Mouse (Mus musculus): ENCODE data around the gene H2-Ab1. TPM values are rescaled to one million over a fixed set of nuclear protein-coding genes. Genes with fewer than 3 reads are reported as not detected.

H2-Ab1 gene
- polyA plus RNA-seq, 1 experiment from 2014 or later = 1.7 TPM

DNA sequence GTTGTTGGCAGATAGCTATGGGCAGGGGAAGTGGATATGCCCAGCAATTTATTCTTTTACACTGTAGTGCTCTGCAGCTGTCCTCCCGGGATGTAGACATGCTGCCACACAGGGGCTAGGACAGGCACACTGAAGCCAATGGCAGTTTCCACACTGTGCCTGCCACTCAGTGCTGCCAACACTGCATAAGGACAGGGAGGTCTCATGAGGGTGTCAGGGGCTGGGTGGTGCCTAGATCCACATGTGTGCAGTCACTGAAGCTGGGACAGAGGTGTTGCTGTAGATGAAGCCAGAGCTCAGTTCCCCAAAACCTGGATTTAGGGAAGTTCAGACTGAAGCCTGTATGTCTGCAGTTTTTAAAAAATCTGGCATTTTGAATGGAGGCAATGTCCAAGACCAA, 54.7 kb downstream of the H2-Ab1 start:
- 80% methylated on average over 1 of the region's 1 CpGs for WGBS
- Histone ChIP-seq H3K27ac (no peak overlapping the region), H3K4me3 (no peak overlapping the region), H3K36me3 (no peaks in the 10 kb centered on the region), H3K27me3 (no peaks in the 10 kb centered on the region; the same call in 1 of the 2 replicates), H3K4me1 (peaks cover 3% of the 10 kb centered on the region; the same call in 1 of the 2 replicates), H3K9me3 (replicated peaks) (no peaks in the 10 kb centered on the region), H3K4me2 (replicated peaks) (no peak overlapping the region), H3K9ac (no peak overlapping the region)
- no peak for ATAC-seq (ENCODE audit: low FRiP score)

DNA sequence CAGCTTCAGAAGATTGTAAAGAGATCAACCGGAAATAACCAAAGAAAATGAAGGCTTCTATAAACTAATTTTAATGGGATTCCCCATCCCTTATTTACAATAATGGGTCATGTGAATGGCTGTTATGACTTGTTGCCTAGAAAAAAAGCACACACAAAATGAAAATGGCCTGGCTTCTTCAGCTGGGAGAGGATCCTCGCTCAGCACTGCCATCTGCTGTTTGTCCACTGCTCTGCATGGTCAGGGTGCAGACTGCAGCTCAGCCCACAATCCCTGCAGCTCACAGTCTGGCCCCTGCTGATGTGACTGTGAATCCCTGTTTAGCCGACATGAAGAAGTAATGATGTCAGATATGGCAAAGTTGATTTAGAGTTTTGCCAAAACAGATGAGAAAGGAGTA, 55.9 kb downstream of the H2-Ab1 start:
- Histone ChIP-seq H3K27me3 (no peaks in the 10 kb centered on the region), H3K4me1 (peaks cover 3% of the 10 kb centered on the region; the same call in 1 of the 2 replicates), H3K4me2 (replicated peaks) (no peak overlapping the region), H3K4me3 (no peak overlapping the region), H3K36me3 (no peaks in the 10 kb centered on the region), H3K9ac (no peak overlapping the region), H3K27ac (no peak overlapping the region), H3K9me3 (replicated peaks) (no peaks in the 10 kb centered on the region)
- 45% methylated on average over 3 of the region's 3 CpGs for WGBS
- ATAC-seq (ENCODE audit: low FRiP score) = no peak

DNA sequence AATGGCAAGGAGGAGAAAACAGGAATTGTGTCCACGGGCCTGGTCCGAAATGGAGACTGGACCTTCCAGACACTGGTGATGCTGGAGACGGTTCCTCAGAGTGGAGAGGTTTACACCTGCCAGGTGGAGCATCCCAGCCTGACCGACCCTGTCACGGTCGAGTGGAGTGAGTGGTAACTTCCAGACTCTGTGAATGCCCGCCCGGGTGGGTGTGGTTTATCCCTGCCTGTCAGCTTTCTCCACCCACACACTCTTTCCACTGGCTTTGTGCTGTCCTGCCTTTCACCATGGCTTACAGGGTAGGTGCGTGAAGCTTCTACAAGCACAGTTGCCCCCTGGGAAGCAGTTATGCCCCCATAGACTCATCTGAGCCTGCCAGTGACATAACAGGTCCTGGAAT, 56.8 kb downstream of the H2-Ab1 start:
- no peak for ATAC-seq (ENCODE audit: low FRiP score)

DNA sequence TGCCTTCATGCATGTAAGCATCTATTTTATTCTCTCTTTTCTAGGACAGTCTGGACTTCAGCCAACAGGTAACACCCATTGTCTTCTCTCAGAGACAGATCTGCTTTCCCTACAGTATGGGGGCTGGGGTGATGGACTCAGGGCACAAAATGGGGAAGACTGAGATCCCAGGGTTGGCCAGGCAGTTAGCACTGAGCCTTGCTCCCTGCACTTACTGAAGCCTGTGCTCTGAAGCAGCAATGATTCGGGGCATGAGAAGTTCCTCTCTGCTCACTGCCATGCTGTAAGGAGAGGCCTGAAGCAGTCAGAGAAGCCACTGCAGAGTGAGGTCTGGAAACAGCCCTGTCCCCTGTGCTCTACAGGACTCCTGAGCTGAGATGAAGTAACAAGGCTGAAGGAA, 58.0 kb downstream of the H2-Ab1 start:
- Histone ChIP-seq H3K9ac (no peak overlapping the region), H3K27ac (no peak overlapping the region), H3K9me3 (replicated peaks) (no peaks in the 10 kb centered on the region), H3K27me3 (no peaks in the 10 kb centered on the region), H3K4me2 (replicated peaks) (no peak overlapping the region), H3K4me1 (no peaks in the 10 kb centered on the region), H3K4me3 (no peak overlapping the region), H3K36me3 (no peaks in the 10 kb centered on the region)
- WGBS = 79% methylated on average over 1 of the region's 1 CpGs
- ATAC-seq (ENCODE audit: low FRiP score) = no peak

More for the DNA sequence above, 56.8 kb downstream of the H2-Ab1 start:
- H3K9me3 ChIP-seq (replicated peaks) = no peaks in the 10 kb centered on the region
- peaks cover under 1% of the 10 kb centered on the region; the same call in 1 of the 2 replicates for H3K4me1 ChIP-seq
- no peaks in the 10 kb centered on the region for H3K27me3 ChIP-seq
- no peaks in the 10 kb centered on the region for H3K36me3 ChIP-seq
- no peak overlapping the region for H3K27ac ChIP-seq
- H3K4me3 ChIP-seq = no peak overlapping the region
- H3K4me2 ChIP-seq (replicated peaks) = no peak overlapping the region
- 64% methylated on average over 9 of the region's 9 CpGs for WGBS
- no peak overlapping the region for H3K9ac ChIP-seq

DNA sequence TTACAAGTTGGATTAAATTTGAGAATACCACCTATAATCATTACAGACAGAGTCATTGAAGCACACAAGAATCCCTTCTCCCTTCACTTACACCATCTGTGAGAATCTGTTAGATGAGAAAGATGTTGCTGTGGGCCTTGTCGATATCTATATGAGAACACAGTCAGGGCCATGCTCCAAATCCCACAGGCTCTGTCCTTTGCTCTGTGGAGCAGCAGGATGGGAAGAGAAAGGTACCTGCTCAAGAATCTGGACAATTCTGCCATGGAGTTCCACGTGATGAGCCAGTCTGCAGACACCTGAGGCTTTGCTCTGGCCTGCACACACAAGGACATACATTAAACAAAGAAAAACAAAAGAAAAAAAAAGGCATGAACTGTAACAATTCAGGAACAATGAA, 59.2 kb downstream of the H2-Ab1 start:
- 77% methylated on average over 2 of the region's 2 CpGs for WGBS
- Histone ChIP-seq H3K27ac (no peak overlapping the region), H3K36me3 (no peaks in the 10 kb centered on the region), H3K4me2 (replicated peaks) (no peak overlapping the region), H3K27me3 (no peaks in the 10 kb centered on the region), H3K4me1 (no peaks in the 10 kb centered on the region), H3K9ac (no peak overlapping the region), H3K9me3 (replicated peaks) (no peaks in the 10 kb centered on the region), H3K4me3 (no peak overlapping the region)
- ATAC-seq (ENCODE audit: low FRiP score) = no peak

DNA sequence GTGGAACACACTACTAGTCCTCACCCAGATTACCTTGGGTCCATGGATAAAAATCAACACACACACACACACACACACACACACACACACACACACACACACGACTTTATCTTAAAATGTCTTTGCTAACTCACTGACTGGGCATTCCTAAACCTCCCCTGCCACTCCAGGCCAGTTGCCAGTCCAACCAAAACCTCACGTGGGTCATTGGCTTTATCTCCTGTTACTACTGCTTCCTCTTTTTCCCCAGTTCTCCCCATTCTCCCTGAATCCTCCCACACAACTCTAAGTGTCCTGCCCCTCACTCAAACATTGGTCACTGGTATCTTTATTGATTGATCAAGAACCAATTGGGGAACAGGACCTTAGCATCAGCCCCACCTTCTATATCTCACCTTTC, 59.8 kb downstream of the H2-Ab1 start:
- Histone ChIP-seq H3K27ac (no peak overlapping the region), H3K36me3 (no peaks in the 10 kb centered on the region), H3K4me3 (no peak overlapping the region), H3K9me3 (replicated peaks) (no peaks in the 10 kb centered on the region), H3K27me3 (no peaks in the 10 kb centered on the region), H3K4me2 (replicated peaks) (no peak overlapping the region), H3K4me1 (no peaks in the 10 kb centered on the region), H3K9ac (no peak overlapping the region)
- WGBS = 45% methylated on average over 2 of the region's 2 CpGs
- ATAC-seq (ENCODE audit: low FRiP score) = no peak

Other genes starting within 250 kb of the H2-Ab1 start
- 28.2 and 29.7 TPM in 2 replicates for gene Ring1, start 233.0 kb upstream of the H2-Ab1 start, polyA plus RNA-seq (2016; fragmentation: Nextera tagmentation; extraction: Ambion mirVana)
- gene H2-Ke6, start 229.6 kb upstream of the H2-Ab1 start, polyA plus RNA-seq (2016; fragmentation: Nextera tagmentation; extraction: Ambion mirVana) = 57.5 and 67.6 TPM in 2 replicates
- gene Slc39a7, start 226.0 kb upstream of the H2-Ab1 start, polyA plus RNA-seq (2016; fragmentation: Nextera tagmentation; extraction: Ambion mirVana) = 179 and 187 TPM in 2 replicates
- 64.9 and 68.3 TPM in 2 replicates for gene Rxrb, start 225.9 kb upstream of the H2-Ab1 start, polyA plus RNA-seq (2016; fragmentation: Nextera tagmentation; extraction: Ambion mirVana)
- gene Col11a2, start 218.3 kb upstream of the H2-Ab1 start, polyA plus RNA-seq (2016; fragmentation: Nextera tagmentation; extraction: Ambion mirVana) = 7.8 and 18.0 TPM in 2 replicates
- gene H2-Oa, start 165.3 kb upstream of the H2-Ab1 start, polyA plus RNA-seq (2016; fragmentation: Nextera tagmentation; extraction: Ambion mirVana) = 0.29 and 0.39 TPM in 2 replicates
- 13.1 and 14.2 TPM in 2 replicates for gene H2-DMa, start 138.1 kb upstream of the H2-Ab1 start, polyA plus RNA-seq (2016; fragmentation: Nextera tagmentation; extraction: Ambion mirVana)
- gene Brd2, start 135.1 kb upstream of the H2-Ab1 start, polyA plus RNA-seq (2016; fragmentation: Nextera tagmentation; extraction: Ambion mirVana) = 137 and 151 TPM in 2 replicates
- 0.21 TPM in 1 of 2 replicates, not detected in the other for gene H2-DMb2, start 114.4 kb upstream of the H2-Ab1 start, polyA plus RNA-seq (2016; fragmentation: Nextera tagmentation; extraction: Ambion mirVana)
- 1.4 and 2.1 TPM in 2 replicates for gene H2-DMb1, start 104.6 kb upstream of the H2-Ab1 start, polyA plus RNA-seq (2016; fragmentation: Nextera tagmentation; extraction: Ambion mirVana)
- gene Tap1, start 70.1 kb upstream of the H2-Ab1 start, polyA plus RNA-seq (2016; fragmentation: Nextera tagmentation; extraction: Ambion mirVana) = 1.8 and 2.2 TPM in 2 replicates
- 1.0 TPM in 2 replicates for gene Psmb9, start 69.9 kb upstream of the H2-Ab1 start, polyA plus RNA-seq (2016; fragmentation: Nextera tagmentation; extraction: Ambion mirVana)
- gene Psmb8, start 60.0 kb upstream of the H2-Ab1 start, polyA plus RNA-seq (2016; fragmentation: Nextera tagmentation; extraction: Ambion mirVana) = 1.8 and 2.9 TPM in 2 replicates
- gene Tap2, start 54.2 kb upstream of the H2-Ab1 start, polyA plus RNA-seq (2016; fragmentation: Nextera tagmentation; extraction: Ambion mirVana) = 1.3 and 1.4 TPM in 2 replicates
- gene H2-Ob, start 18.8 kb upstream of the H2-Ab1 start, polyA plus RNA-seq (2016; fragmentation: Nextera tagmentation; extraction: Ambion mirVana) = not detected in 2 replicates
- 0.19 TPM in 1 of 2 replicates, not detected in the other for gene H2-Aa, start 30.1 kb downstream of the H2-Ab1 start, polyA plus RNA-seq (2016; fragmentation: Nextera tagmentation; extraction: Ambion mirVana)
- 1.5 and 1.7 TPM in 2 replicates for gene H2-Eb1, start 48.2 kb downstream of the H2-Ab1 start, polyA plus RNA-seq (2016; fragmentation: Nextera tagmentation; extraction: Ambion mirVana)
- gene H2-Eb2, start 68.0 kb downstream of the H2-Ab1 start, polyA plus RNA-seq (2016; fragmentation: Nextera tagmentation; extraction: Ambion mirVana) = 0.06 TPM in 1 of 2 replicates, not detected in the other
- not detected in 2 replicates for gene Btnl2, start 97.1 kb downstream of the H2-Ab1 start, polyA plus RNA-seq (2016; fragmentation: Nextera tagmentation; extraction: Ambion mirVana)
- gene Btnl1, start 119.4 kb downstream of the H2-Ab1 start, polyA plus RNA-seq (2016; fragmentation: Nextera tagmentation; extraction: Ambion mirVana) = not detected in 2 replicates
- gene BC051142, start 141.1 kb downstream of the H2-Ab1 start, polyA plus RNA-seq (2016; fragmentation: Nextera tagmentation; extraction: Ambion mirVana) = 1.9 and 2.5 TPM in 2 replicates
- not detected in 2 replicates for gene Btnl4, start 219.6 kb downstream of the H2-Ab1 start, polyA plus RNA-seq (2016; fragmentation: Nextera tagmentation; extraction: Ambion mirVana)